Mouse (Mus musculus) CD8-positive naive resting alpha-beta T cell, adult 2 months (primary cell): ENCODE measurements at regions not wholly inside any gene's neighbourhood (a gene's known extent, or its start where the extent isn't known, plus 50 kb on each side); places are given as distances from the start of the nearest gene placed in this dataset.

Experiments used
- DNase-seq, 2 experiments: peaks; one replicate each; pipeline ENCODE4 v3.0.0; 2022; ENCODE audit warnings: low read depth in 2 of 2, low spot score in 2 of 2

DNA sequence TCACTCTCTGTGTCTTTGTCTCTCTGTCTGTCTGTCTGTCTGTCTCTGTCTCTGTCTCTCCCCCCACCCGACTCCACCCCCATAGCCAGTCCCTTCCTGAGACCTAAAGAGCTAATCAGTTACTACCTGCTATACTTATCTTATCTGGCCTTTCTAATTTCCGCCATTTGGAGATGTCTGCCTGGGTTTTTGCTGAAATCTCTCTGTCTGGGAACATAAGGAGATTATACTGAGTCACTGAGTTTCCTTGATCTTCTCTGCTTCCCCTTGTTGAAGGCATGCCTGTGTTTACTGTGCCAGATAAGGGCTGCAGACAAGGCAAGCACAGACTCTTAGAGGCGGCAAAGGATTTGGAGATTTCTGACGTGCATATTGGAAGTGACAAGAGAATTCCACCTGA lies 699.0 kb upstream of the Sox9 start:
- no peak for DNase-seq

DNA sequence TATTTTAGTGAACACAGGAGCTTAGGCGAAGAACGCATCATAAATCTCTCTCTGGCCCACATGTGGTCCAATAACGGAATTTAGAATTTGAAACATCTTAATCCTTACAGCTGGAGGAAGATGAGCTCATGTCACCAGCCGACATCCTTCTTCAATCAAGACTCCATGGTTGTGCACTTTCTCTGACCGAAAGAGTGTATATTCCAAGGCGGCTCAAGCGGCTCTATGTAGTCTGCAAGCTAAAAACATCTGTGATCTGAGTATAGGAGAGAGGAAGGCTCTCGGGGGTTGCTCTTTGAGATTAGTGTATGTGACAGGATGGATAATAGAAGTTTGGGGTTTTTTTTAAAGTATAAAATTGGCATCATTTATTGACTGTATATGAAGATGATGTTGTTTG lies 689.9 kb upstream of the Sox9 start:
- no peak for DNase-seq

DNA sequence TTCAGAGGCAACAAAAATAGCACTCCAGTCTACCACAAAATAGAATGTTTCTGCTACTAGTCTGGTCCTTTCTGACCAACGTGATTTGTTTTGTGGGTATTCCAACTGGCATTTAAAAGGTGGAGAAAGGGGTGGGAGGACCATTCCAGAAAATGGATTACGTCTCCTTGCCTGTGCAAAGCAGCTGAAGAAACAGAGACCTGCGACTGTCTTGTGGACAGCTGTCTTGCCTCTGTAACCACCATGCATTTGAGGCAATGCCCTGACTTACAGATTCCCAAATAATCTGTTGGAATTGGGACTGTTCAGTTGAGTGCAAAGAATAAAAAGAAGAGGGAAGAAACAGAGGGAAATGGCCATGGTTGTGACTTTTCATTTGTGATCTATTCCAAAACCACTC lies 687.0 kb upstream of the Sox9 start:
- DNase-seq, result no peak

DNA sequence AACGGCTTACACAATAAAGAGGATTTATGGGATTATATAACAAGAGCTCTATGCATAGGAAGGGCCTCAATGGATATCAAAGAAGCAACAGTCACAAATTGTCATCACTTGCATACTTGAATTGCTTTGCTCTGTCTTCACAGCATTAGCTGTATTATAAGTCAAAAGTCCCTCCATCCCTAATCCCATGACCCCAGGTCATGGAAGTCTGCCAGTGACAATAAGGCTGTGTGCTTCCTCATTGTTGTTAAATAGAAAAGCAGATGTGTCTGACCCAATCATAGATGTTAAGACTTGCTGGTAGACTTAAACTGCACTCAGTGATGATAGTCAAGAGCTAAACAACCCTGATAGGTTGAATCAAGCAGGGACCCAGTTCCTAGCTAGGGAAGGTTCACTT lies 683.9 kb upstream of the Sox9 start:
- no peak for DNase-seq

DNA sequence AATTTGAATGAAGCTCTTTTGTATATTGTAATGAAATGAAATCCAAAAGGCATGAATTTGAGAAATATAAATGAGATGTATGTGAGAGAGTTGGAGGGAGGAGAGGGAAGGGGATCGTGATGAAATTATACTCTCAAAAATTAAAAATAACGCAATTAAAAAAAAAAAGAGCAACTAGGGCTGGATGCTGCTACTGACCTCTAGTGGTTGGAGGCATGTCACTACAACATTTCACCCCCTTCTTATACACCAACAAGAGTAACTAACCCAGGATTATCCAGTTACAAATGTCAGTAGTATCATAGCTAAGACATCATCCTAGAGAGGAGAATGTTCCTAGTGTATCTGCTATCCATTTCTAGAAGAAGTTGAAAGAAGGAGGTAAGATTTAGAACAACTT lies 678.8 kb upstream of the Sox9 start:
- DNase-seq, result no peak

DNA sequence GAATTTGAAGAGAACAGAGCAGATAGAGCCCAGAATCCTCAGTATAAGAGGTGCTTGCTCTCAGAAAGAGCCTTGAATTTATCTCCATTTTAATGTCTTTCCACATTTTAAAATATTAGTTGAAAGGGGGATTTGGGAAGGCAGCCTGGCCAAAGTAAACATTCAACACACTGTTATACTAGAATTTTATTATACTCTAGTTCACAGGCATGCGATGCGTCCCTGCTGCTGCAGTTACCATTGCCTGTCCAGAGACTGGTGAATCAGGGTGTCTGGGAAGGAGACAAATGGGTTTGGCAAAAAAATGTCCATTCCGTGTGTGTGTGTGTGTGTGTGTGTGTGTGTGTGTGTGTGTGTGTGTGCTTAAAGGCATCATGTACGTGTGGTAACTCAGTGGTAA lies 675.1 kb upstream of the Sox9 start:
- DNase-seq, result no peak

DNA sequence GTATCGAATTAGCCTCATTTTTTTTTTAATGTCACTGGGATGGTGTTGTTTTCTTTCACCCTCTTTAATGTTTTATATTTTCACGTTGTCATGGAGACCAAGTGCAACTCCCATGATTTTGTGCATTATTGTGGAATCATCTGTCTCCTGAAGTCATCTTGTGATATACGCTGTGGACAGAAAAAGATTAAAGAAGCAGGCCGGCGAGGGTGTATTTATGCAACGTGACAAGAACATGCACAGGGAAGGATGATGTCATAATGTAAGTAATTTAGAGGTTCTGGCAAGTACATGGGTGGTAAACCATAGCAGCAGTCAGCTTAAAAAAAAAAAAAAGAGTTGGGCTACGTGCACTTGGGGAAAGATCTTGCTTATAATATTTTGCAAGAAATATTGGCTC lies 674.7 kb upstream of the Sox9 start:
- DNase-seq, result no peak

DNA sequence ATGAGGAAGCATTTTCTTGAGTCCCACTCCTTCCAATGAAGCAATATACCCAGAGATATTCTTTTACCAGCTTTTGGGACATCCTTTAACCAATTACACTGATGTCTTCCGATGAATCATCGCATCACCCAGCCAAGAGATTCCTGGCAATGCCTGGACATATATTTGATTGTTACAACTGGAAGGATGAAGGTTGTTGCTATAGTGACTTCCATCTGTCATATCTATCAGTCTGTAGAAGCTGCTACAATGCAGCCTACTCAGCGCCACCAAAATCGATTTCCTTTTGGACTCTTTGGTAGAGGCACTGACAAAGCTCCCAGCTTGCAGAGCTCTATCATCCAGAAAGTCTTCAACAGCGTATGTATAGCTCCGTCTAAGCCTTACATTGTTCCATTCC lies 661.0 kb upstream of the Sox9 start:
- no peak for DNase-seq

DNA sequence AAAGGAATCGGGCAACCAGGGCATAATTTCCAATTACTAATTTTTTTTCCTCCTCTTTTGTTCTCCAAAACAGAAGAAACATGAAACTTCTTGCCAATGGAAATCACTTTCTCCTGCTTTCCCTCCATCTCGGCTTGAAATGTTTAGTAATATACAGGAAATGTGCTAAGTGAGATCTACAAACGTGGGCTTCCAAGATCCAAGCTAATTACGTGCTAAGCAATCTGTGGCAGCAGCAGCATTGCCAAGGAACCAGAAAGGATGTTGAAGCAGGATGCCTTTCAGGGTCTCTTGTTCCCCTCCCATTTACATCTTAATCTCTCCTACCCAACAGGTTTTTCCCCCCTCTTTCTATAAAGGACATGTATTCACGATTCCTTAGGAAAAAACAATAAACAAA lies 660.2 kb upstream of the Sox9 start:
- no peak for DNase-seq

DNA sequence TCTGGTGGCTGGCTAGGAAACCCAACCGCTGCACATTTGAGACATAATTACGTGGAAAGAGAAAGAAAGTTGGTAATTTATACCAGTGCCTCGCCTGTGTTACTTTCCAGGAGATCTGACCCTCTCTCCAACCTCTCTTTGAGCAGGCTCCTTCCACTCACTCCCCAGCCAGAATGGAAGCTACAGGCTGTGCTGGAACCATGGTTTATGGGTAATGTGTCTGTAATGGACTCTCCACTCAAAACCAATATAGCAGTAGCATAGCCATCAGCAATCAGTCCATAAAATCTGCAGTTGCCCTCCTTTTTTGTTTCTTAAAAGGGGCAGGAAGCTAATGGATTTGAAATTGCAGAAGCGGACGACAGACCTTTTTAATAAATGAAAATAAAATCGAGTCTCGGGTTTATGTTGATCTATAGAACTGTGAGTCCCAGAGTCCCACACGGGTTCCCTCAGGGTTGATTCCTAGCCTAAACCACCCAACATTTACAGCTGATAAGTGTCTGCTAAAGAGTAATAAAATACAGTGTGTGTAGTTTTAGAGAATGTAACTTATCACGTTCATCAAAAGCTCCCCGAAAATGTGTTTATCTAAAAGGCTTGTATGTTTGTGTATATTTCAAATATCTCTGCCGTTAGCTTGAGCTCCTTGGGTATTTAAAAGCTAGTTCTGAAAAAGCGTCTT lies 656.6 kb upstream of the Sox9 start:
- DNase-seq, result no peak

DNA sequence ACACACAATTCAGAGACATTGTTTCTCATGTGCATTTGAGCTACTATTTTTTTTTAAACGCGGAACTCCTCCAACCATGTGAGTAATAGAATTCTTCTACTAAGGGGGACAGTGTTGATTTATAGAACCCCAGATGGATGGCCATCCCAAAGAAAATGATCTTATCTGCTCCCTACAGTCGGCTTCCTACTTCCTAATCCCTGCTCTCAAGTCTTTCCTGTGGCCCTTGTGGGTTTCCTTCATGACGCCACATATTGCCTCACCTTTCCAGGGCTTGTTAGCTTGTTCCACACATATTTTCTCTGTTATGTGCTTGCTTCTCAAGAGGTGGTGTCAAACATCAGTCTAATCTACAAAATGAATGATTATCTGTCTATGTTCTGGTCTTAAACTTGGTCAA lies 651.9 kb upstream of the Sox9 start:
- DNase-seq, result no peak

DNA sequence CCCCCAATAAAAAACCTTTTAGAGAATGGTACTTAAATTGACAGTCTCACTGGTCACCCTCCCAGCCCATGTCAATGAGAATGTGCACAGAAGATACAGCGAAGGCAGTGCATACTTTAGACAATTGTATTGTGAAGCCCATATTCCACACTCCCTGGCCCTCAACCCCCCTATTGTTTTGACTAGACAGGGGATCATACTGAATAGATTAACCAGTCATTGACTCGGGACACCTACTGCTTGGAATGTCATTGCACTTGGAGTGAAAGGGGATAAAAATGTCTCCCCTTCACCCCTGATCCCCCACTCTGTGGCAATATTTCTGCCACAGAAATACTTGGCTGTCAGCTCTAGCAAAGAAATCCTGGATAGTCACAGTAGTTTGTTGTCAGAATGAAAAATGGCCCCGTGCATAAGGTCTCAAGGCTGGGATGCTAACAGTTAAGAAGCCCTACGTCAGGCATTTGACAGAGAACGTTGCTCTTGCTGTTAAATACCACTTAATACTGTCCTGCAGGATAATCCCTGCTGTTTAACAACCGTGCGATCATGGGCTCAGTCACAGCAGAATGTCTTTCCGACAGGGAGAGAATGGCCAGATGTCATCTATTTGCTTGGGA lies 644.5 kb upstream of the Sox9 start:
- DNase-seq, result no peak

DNA sequence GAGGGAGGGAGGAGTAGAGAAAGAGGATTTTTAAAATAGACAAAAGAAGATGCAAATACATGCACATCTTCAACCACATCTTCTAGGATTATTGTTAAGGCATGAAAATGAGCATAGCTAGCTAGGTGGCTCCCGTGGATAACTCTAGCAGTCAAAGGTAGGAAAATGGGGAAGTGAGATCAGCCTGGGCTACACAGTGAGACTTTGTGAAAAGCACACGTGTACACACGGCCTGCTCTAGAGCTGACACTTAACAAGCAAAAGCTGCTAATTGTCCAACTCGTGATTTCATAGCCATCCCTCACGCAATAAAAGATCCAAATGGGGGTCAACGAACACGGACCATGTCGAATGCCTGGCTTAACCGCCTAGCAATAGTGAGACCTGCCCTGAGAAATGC lies 642.0 kb upstream of the Sox9 start:
- DNase-seq, result no peak

DNA sequence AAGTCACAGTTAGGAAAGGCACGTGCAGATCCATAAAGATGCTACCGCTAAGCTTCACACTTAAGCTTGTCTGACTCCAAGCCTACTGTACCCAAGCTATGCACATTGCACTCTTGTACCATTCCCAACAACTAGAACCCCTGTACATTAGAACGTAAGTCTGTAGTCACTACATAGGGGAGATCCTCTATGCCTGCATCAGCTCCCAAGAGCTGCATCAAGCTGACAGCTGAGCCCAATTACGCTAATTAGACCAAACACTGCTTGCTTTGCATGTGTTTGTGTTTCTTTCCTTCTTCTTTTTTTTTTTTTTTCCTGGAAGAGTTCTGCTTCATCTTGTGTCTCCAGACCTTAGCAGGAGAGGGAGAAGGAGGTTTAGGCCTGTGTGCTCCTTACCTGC lies 641.5 kb upstream of the Sox9 start:
- DNase-seq, result no peak

DNA sequence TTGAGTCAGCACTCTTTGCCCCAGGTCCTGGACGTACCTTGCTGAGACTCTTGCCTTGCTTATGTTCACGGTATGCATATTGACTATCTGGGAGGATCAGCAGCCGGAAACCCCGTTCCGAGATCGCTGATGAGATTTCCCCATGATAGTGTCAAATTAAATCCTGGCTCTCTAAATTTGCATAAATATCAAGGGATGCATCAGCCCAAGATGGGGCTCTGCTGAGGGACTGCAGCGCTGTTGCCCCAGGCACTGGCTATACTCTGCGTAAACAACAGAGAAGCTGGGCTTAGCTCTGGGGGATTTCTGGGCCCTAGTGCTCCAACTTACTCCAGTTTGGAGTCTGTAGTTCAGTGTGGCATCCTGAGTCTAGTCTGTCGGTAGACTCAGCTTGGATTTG lies 641.1 kb upstream of the Sox9 start:
- DNase-seq, result no peak

DNA sequence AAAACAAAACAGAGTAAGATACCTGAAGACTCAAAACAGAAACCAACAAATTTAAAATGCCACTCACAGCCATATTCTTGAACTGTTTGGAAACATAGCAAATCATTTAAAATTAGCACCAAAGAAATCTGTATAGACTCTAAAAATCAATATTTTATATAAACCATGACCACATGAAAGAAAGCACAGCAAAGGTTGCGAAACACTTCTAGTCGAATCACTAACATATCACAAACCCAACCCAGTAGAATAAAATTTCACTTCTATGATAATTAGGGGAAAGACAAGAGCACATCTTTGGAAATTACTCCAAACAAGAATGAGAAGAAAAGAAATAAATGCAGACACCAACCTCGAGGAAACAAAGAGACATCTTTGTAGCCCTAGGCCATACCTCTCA lies 630.0 kb upstream of the Sox9 start:
- no peak for DNase-seq

DNA sequence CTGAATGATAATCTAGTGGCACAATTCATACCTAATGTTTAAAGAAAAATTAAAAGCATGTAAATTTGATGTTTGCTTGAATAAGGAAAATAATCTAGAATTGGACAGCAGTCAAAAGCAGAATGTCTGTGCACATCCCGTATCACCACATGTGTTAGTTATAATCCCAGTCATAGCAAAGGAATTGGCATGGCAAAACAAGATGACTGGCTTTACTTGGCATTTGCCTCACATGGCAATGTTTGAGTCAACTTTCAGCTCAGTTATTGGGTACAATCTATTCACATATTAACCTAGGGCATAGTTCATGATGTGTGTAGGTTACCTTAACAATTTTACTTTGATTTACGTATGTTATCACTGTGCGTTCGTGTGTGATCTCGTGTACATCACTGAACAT lies 628.8 kb upstream of the Sox9 start:
- DNase-seq, result no peak

DNA sequence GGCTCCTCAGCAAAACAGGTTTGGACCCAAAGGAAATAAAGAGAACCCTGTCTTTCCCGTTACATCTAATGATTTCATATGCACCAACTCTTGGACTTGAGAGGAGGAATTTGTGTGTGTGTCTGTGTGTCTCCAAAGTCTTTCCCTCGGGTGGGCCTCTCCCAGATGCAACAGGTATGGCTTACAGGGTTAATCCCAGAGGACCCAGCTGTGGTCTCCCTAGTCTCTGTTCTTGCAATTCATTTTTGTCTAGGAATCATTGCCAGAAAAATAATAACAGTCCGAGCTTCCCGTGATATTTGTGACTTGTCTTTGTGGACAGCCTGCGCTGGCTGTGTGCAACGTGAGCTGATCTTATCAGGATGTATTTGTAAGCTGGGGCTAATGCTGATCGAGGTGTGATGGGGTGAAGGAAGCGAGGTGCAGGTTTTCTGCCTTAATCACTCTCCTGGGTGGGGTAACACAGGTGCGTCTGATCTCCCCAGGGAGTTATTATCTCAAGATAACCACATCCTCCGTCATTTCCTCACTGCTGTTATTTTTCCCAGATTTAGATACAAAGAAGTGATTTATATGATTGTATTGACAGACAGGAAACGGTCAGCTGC lies 627.2 kb upstream of the Sox9 start:
- no peak for DNase-seq

DNA sequence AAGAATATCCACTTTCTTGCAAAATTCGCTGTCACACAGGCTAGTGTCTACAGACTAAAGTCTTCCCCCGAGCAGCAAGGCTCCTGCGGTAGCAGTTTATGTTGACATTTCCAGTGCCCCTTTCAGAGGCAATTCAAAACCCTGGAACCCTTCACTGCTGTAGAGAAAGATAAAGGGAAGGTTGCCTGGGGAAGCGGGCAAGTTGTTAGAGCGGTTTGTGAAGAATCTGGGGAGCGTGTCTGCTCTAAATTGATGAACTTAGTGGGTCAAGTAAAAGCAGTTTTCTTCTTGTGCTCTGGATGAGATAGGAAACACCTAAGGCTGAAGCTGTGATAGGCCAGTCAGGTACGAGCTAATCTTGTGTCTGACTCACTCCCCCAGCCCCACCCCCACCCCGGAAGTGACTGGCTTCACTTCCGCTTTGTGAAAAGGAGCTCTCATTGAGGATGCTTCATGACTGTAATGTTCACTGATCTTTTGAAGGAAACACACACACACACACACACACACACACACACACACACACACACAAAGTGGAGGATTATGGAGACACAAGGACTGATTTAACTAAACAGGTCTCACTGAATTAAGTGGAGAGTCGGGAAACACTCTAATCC lies 626.6 kb upstream of the Sox9 start:
- no peak for DNase-seq

DNA sequence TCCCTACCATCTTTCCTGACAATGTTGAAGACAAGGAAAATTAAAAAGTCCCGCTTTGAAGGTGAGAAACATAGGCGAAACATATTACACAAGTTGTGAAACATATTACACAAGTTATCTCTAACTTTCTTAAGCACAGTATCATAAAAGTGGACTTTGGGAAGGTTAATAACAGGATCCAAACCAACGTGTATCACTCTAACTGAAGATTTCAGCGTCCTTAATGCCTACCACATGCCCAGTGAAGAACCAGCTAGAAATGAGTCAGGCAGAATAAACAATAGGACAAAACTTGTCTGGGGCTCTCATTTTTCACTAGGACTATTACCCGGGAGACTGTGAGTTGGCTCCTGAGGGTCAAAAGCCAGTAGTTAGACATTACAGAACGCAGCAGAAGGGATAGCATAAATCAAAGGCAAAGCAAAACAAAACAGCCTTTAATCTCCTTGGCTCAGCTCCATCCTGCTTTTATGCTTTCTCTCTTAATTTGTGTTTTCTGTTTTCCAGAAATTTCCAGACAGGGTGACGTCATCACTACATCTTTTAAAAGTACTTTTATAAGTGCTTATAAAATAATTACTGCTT lies 618.3 kb upstream of the Sox9 start:
- DNase-seq, result no peak

DNA sequence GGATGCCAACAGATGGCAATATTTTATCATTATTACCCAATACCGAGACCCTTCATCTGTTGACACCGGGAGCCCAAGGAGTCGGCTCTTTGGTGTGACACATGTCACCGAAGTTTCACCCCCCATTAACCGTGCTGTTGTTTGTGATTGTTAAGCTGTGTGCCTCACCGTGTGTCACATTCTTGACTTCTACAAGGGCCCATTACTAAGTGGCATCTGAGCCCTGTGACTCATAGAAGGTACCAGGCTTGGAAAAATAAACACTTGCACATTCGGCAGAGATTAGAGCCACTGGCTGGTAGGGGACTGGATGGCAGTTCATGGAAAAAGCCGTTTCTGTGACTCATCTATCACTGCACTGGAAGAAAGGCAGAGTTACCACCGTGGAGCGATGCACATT lies 608.4 kb upstream of the Sox9 start:
- DNase-seq, result no peak

DNA sequence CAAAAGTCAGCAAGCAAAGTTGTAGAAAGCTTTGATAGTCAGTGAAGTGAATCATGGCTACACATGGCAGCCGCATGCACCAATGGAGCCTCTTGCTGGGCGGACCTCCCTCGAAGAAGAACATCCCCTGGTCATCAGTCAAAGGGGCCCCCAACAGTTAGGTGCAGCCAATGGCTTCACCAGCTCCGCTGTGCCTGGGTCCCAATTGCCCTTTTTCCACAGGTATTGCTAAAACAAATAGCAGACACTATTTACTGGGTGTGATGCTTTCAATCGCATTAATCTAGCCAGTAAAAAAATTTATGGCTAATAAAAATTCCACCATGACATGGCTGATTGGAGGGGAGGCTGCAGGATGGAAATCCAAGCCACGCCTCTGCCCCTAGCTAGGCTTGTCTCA lies 606.7 kb upstream of the Sox9 start:
- DNase-seq, result no peak
